Mouse (Mus musculus) CH12.LX (cell line): ENCODE measurements around the gene Dis3l. TPM values are rescaled to one million over a fixed set of nuclear protein-coding genes. Genes with fewer than 3 reads are reported as not detected.
A peak's percentile ranks its signal among the peaks of the same experiment; 100 is the strongest.
"Not testable (repeated sequence)": the region's sequence is repeated elsewhere in the genome, so short reads cannot be mapped to it uniquely, and the experiment has no call there.

Source experiments
- DNase-seq: peaks from one replicate; pipeline ENCODE4 v3.0.0-alpha.2; 2013; ENCODE audit errors: extremely low read depth
- H3K27ac ChIP-seq: 2 replicates; pipeline ENCODE4 v1.5.1; 2012; ENCODE audit warnings: low read depth, mild to moderate bottlenecking, control low read depth, moderate library complexity; ENCODE audit not compliant: insufficient read depth
- H3K27me3 ChIP-seq: replicated peaks from 2 replicates; pipeline ENCODE3; 2012; ENCODE audit warnings: inconsistent platforms
- H3K36me3 ChIP-seq, 2 experiments: replicated peaks in 1 of 2; 2 replicates each; pipeline versions ENCODE3 to v1.6.1; 2012; ENCODE audit warnings: inconsistent platforms in 1 of 2, low read length in 1 of 2, mild to moderate bottlenecking in 1 of 2, mixed read lengths in 1 of 2, moderate library complexity in 1 of 2; ENCODE audit not compliant: control insufficient read depth in 1 of 2, insufficient read depth in 1 of 2
- H3K4me1 ChIP-seq, 2 experiments: 2 replicates each; pipeline ENCODE4 v1.6.1; 2012; ENCODE audit warnings: inconsistent platforms in 1 of 2, moderate library complexity in 1 of 2; ENCODE audit not compliant: insufficient read depth in 2 of 2, control insufficient read depth in 1 of 2
- H3K4me2 ChIP-seq: 2 replicates; pipeline ENCODE4 v1.6.1; 2012; ENCODE audit warnings: low read depth, mild to moderate bottlenecking, control low read depth; ENCODE audit not compliant: poor library complexity, insufficient read depth, severe bottlenecking
- H3K4me3 ChIP-seq, 3 experiments: fragments of 150-350 bp in 1 of 3; sonication (generic) in 1 of 3; replicated peaks in 1 of 3; 2 replicates each; pipeline versions ENCODE3 to v1.5.1; 2011 to 2012; ENCODE audit warnings: low read depth in 2 of 3, low read length in 2 of 3, mild to moderate bottlenecking in 2 of 3, moderate library complexity in 2 of 3, control low read depth in 1 of 3, improper control_type of control experiment in 1 of 3, inconsistent platforms in 1 of 3, mixed read lengths in 1 of 3; ENCODE audit not compliant: poor library complexity in 1 of 3
- H3K79me2 ChIP-seq: replicated peaks from 2 replicates; pipeline ENCODE4 v1.6.1; 2012; ENCODE audit warnings: mild to moderate bottlenecking, moderate library complexity; ENCODE audit not compliant: control insufficient read depth, poor library complexity, insufficient read depth, severe bottlenecking; ENCODE audit errors: extremely low read depth
- H3K9ac ChIP-seq: 2 replicates; pipeline ENCODE4 v1.6.1; 2012; ENCODE audit warnings: low read depth, mild to moderate bottlenecking, control low read depth, moderate library complexity; ENCODE audit not compliant: insufficient read depth
- H3K9me3 ChIP-seq: replicated peaks from 2 replicates; pipeline ENCODE3; 2012; ENCODE audit warnings: low read length, inconsistent platforms, mixed read lengths
- CTCF ChIP-seq, 2 experiments: IDR thresholded peaks in 1 of 2; conservative IDR thresholded peaks in 1 of 2; 2 replicates each; pipeline ENCODE4 v1.5.1; 2011 to 2012; ENCODE audit warnings: low read depth in 2 of 2, low read length in 2 of 2, improper control_type of control experiment in 1 of 2, inconsistent platforms in 1 of 2, mild to moderate bottlenecking in 1 of 2, moderate library complexity in 1 of 2
- E2F4 ChIP-seq: IDR thresholded peaks from 2 replicates; pipeline ENCODE4 v1.6.1; 2011; ENCODE audit warnings: low read depth, low read length, improper control_type of control experiment; ENCODE audit not compliant: insufficient replicate concordance
- MAX ChIP-seq: IDR thresholded peaks from 2 replicates; pipeline ENCODE4 v1.6.1; 2011; ENCODE audit warnings: low read length, improper control_type of control experiment
- POLR2A ChIP-seq: IDR thresholded peaks from 2 replicates; pipeline ENCODE4 v1.6.1; 2011; ENCODE audit warnings: low read depth, mild to moderate bottlenecking, improper control_type of control experiment, low read length
- RAD21 ChIP-seq: IDR thresholded peaks from 2 replicates; pipeline ENCODE4 v1.6.1; 2011; ENCODE audit warnings: low read depth, mild to moderate bottlenecking, low read length, improper control_type of control experiment, moderate library complexity
- SIN3A ChIP-seq: IDR thresholded peaks from 2 replicates; pipeline ENCODE4 v1.6.1; 2012; ENCODE audit warnings: low read length, improper control_type of control experiment, inconsistent platforms
- SMC3 ChIP-seq: IDR thresholded peaks from 2 replicates; pipeline ENCODE4 v1.6.1; 2011; ENCODE audit warnings: low read depth, low read length, improper control_type of control experiment
- USF1 ChIP-seq: IDR thresholded peaks from 2 replicates; pipeline ENCODE4 v1.6.1; 2014; ENCODE audit warnings: low read depth, mild to moderate bottlenecking, inconsistent platforms, low read length, improper control_type of control experiment
- dilution Hi-C: fragments of 300-500 bp; cut with MboI; formaldehyde crosslinking; loops from 2 replicates; pipeline ENCODE4 v1.14.3; 2020; ENCODE audit warnings: low sequenced_read_pairs; ENCODE audit not compliant: extremely low pct_unique_long_range_greater_than_20kb, extremely low pct_ligation_motif_present
- in situ Hi-C: fragments of 300-500 bp; cut with MboI; formaldehyde crosslinking; loops from 3 replicates; pipeline ENCODE4 v1.14.3; 2019; ENCODE audit warnings: low sequenced_read_pairs, low pct_ligation_motif_present, low pct_unique_long_range_greater_than_20kb, mixed read lengths
- polyA plus RNA-seq: library from polyadenylated mRNA; unstranded; fragments of >175 nt; gene quantifications from 2 replicates; pipeline ENCODE4 v1.2.1, GENCODE M21; 2012; ENCODE audit warnings: low read depth; ENCODE audit not compliant: insufficient read length
- total RNA-seq, 2 experiments: library from RNA; depleted of rRNA; stranded (reverse); fragments of 300-350 nt in 1 of 2; fragments of >200 nt in 1 of 2; gene quantifications; 2 replicates each; pipeline ENCODE4 v1.2.3; 2012 to 2014

Dis3l gene
- total and polyA plus RNA-seq, 3 experiments = 6.6 to 9.6 (median 8.8) TPM

- TF ChIP-seq CTCF (conservative IDR thresholded peaks at IDR 0.05 in 1 of 2, IDR thresholded peaks at IDR 0.05 in 1 of 2; ENCODE audit: low read depth in 2 of 2, low read length in 2 of 2) (peak in 1 of 2 experiments; percentile 56; a peak in 2 of 4 replicates), SMC3 (0 out of 2 replicates have a peak, but pooled peaks have one; percentile 16), SIN3A (no peak), RAD21 (peak; percentile 33), E2F4 (no peak)
- TF ChIP-seq, all 38 proteins: peak for 3
- no peaks in the 10 kb centered on the region for H3K4me1 ChIP-seq
- H3K27ac ChIP-seq = no peak overlapping the region
- no peak overlapping the region for H3K4me2 ChIP-seq
- dilution Hi-C loops (no loop called here), in situ Hi-C loops (loop anchor here (25.0 kb wide), 1 partner anchor 625 kb away; no protein-coding TSS in a partner anchor)
- no peaks in the 10 kb centered on the region for H3K79me2 ChIP-seq
- peaks cover 24 to 70% of the 10 kb centered on the region in 2 experiments for H3K36me3 ChIP-seq
- DNase-seq = peak; percentile 16
- H3K4me3 ChIP-seq = no peak overlapping the region
- no peaks in the 10 kb centered on the region for H3K27me3 ChIP-seq
- H3K9ac ChIP-seq = no peak overlapping the region
- H3K9me3 ChIP-seq = no peaks in the 10 kb centered on the region
Measured at GRCm38 (mm10) chr9:64312128-64312527, 29.0 kb downstream of the Dis3l start.

DNA sequence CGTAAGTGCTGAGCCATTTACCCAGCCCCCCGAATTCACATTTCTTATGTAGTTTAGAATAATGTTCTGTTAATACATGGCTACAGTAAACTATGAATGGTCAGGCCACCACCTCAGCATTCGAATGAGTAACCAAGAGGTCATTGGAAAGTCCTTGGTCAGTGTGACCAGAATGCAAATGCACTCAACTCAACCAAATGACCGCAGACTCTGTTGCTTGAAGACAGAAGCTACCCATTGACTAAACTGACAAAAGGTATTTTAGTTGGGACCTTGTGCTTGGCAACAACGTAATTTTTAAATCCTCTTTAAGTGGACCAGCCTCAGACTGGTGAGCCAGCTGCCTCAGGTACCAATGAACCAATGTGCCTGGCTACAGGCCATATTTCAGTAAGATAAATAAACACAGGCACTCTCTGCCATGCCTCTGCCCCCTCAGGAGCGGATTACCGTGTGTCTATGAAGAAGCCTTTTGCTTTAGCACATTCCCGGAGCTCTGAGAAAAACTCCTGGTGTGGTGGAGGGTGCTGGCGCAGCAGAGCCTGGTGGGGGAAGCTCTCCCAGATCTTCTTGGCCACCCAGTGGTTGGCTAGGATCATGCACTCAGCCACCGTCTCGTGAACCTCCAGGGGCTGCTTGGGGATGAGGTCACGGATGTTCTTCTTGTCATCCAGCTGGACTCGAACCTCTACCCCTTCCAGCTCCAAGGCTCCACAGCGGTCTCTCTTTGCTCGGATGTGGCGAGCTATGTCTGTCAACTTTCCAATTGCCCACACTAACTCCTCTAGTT lies 29.9 kb downstream of the Dis3l start:
- peaks cover 25 to 71% of the 10 kb centered on the region in 2 experiments for H3K36me3 ChIP-seq
- peak; percentile 8 for DNase-seq

DNA sequence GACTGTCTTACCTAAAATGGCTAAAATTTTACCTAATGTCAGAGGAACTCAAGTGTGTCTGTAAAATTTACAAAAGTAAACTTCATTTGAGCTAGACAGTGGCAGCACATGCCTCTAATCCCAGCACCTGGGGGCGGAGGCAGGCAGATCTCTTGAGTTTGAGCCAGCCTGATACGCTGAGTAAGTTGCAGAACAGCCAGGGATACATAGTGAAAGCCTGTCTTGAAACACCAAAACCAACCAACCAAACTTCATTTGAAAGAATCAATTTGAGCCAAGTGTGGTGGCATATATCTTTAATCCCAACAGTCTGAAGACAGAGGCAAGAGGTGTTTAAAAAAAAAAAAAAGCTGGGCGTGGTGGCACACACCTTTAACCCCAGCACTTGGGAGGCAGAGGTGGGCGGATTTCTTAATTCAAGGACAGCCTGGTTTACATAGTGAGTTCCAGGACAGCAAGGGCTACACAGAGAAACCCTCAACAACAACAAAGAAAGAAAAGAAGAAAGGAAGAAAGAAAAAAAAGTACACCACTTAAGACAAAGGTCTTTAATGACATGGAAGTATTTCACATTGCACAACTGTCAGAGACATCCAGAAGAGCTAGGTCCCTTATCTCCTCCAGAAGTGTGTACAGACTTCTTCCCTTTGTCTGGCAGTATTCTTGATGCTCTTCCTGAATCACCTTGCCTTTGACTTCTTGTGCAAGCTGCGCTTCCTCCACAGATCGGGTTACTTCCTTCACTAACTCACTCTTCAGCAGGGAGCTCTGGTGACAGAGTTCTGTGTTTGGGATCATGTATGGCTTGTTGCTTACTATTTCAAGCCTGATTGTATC lies 34.4 kb downstream of the Dis3l start:
- no peak overlapping the region for H3K4me2 ChIP-seq
- dilution Hi-C loops (no loop called here), in situ Hi-C loops (loop anchor here (25.0 kb wide), 1 partner anchor 631 kb away; no protein-coding TSS in a partner anchor)
- H3K4me1 ChIP-seq = no peaks in the 10 kb centered on the region
- H3K9me3 ChIP-seq = no peaks in the 10 kb centered on the region
- H3K79me2 ChIP-seq = 0 out of 2 replicates have a peak, but pooled peaks cover 2% of the 10 kb centered on the region
- no peak overlapping the region for H3K4me3 ChIP-seq
- DNase-seq = no peak
- no peak overlapping the region for H3K27ac ChIP-seq
- TF ChIP-seq MAX (no peak), POLR2A (0 out of 2 replicates have a peak, but pooled peaks have one; percentile 21)
- TF ChIP-seq, all 38 proteins: peak for 1
- peaks cover 44 to 78% of the 10 kb centered on the region in 2 experiments for H3K36me3 ChIP-seq
- H3K27me3 ChIP-seq = no peaks in the 10 kb centered on the region
- H3K9ac ChIP-seq = no peak overlapping the region

More for the DNA sequence above, 29.9 kb downstream of the Dis3l start:
- Histone ChIP-seq H3K4me1 (no peaks in the 10 kb centered on the region), H3K9me3 (no peaks in the 10 kb centered on the region), H3K27me3 (no peaks in the 10 kb centered on the region), H3K4me2 (no peak overlapping the region), H3K79me2 (no peaks in the 10 kb centered on the region), H3K4me3 (no peak overlapping the region), H3K9ac (no peak overlapping the region), H3K27ac (no peak overlapping the region)
- peak; percentile 4; the same call in 1 of the 2 replicates for TF ChIP-seq SMC3
- no peak for TF ChIP-seq USF1
- peak in 1 of 2 experiments; percentile 39; a peak in 2 of 4 replicates for TF ChIP-seq CTCF (conservative IDR thresholded peaks at IDR 0.05 in 1 of 2, IDR thresholded peaks at IDR 0.05 in 1 of 2; ENCODE audit: low read depth in 2 of 2, low read length in 2 of 2)
- in situ Hi-C loops (loop anchor here (25.0 kb wide), 1 partner anchor 626 kb away; no protein-coding TSS in a partner anchor), dilution Hi-C loops (no loop called here)

DNA sequence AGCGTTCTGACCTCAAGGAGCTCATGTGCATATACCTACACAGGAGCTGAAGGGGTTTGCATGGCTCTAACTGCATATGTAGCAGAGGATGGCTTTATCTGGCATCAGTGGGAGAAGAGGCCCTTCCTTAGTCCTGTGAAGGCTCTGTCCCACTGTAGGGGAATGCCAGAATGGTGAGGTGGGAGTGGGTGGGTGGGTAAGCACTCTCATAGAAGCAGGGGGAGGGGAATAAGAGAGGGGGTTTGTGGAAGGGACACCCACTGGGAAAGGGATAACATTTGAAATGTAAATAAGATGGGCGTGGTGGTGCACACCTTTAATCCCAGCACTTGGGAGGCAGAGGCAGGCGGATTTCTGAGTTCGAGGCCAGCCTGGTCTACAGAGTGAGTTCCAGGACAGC lies 38.0 kb downstream of the Dis3l start:
- H3K36me3 ChIP-seq = peaks cover 58 to 86% of the 10 kb centered on the region in 2 experiments
- dilution Hi-C loops, H3K4me2 ChIP-seq, H3K9me3 ChIP-seq, DNase-seq, H3K4me1 ChIP-seq, H3K9ac ChIP-seq, H3K27ac ChIP-seq, H3K4me3 ChIP-seq, H3K79me2 ChIP-seq, H3K27me3 ChIP-seq: not testable (repeated sequence)
- in situ Hi-C loops = loop anchor here (25.0 kb wide), 1 partner anchor 634 kb away; no protein-coding TSS in a partner anchor
